Mouse (Mus musculus) bone marrow macrophage, adult 2 months (primary cell): Measurements from ENCODE around the gene Polr3f. TPM values are rescaled to one million over a fixed set of nuclear protein-coding genes. Genes with fewer than 3 reads are reported as not detected.

Experiments used
- H3K27ac ChIP-seq: 2 replicates; pipeline ENCODE4 v1.5.1; 2012; ENCODE audit warnings: low read depth, low read length; ENCODE audit not compliant: insufficient read depth
- H3K4me1 ChIP-seq: 2 replicates; pipeline ENCODE4 v1.6.1; 2012; ENCODE audit warnings: low read length; ENCODE audit not compliant: control insufficient read depth, insufficient read depth
- H3K4me3 ChIP-seq: 2 replicates; pipeline ENCODE4 v1.5.1; 2012; ENCODE audit warnings: mild to moderate bottlenecking, low read length, moderate library complexity; ENCODE audit not compliant: insufficient read depth
- CTCF ChIP-seq: IDR thresholded peaks from 2 replicates; pipeline ENCODE4 v1.5.1; 2012; ENCODE audit warnings: low read depth, mild to moderate bottlenecking, low read length, moderate library complexity
- POLR2A ChIP-seq: IDR thresholded peaks from 2 replicates; pipeline ENCODE4 v1.6.1; 2012; ENCODE audit warnings: mild to moderate bottlenecking, low read depth, low read length, borderline replicate concordance
- polyA plus RNA-seq: library from polyadenylated mRNA; stranded (reverse); fragments of >200 nt; gene quantifications from 2 replicates; pipeline ENCODE4 v1.2.4, GENCODE M21; 2012; ENCODE audit not compliant: missing spikeins, insufficient read depth, insufficient read length

Polr3f gene
- polyA plus RNA-seq, result 13.6 and 15.0 TPM in 2 replicates

- no peak for TF ChIP-seq POLR2A
- TF ChIP-seq CTCF, result no peak
- Histone ChIP-seq H3K4me3 (peak within 1 kb of the TSS; percentile 81), H3K27ac (peak within 1 kb of the TSS; percentile 89), H3K4me1 (peaks cover 7% of the 10 kb centered on the region)
Observed at GRCm38 (mm10) chr2:144526981-144527820, at the start of gene Polr3f, which contains the start of gene Dzank1. TSS of gene Polr3f (plus strand) at chr2:144527718. TSS of gene Dzank1 (minus strand) at chr2:144527414.

- Histone ChIP-seq H3K4me3 (no peak overlapping the region), H3K4me1 (no peaks in the 10 kb centered on the region), H3K27ac (no peak overlapping the region)
- TF ChIP-seq CTCF (no peak), POLR2A (no peak)
Observed at GRCm38 (mm10) chr2:144479421-144479820, 48.1 kb upstream of the Polr3f start.

GRCm38 (mm10) chr2:144484084-144484483, 43.4 kb upstream of the Polr3f start:
- Histone ChIP-seq H3K4me1 (no peaks in the 10 kb centered on the region), H3K4me3 (no peak overlapping the region), H3K27ac (no peak overlapping the region)
- TF ChIP-seq POLR2A (no peak), CTCF (no peak)

GRCm38 (mm10) chr2:144485439-144485838, 42.1 kb upstream of the Polr3f start:
- H3K4me1 ChIP-seq, result no peaks in the 10 kb centered on the region
- no peak overlapping the region for H3K27ac ChIP-seq
- H3K4me3 ChIP-seq, result no peak overlapping the region
- no peak for TF ChIP-seq CTCF
- no peak for TF ChIP-seq POLR2A

- Histone ChIP-seq H3K27ac (no peak overlapping the region), H3K4me1 (no peaks in the 10 kb centered on the region), H3K4me3 (no peak overlapping the region)
- TF ChIP-seq POLR2A (no peak), CTCF (no peak)
Observed at GRCm38 (mm10) chr2:144487476-144487875, 40.0 kb upstream of the Polr3f start.

GRCm38 (mm10) chr2:144489342-144489741, 38.2 kb upstream of the Polr3f start:
- TF ChIP-seq POLR2A (no peak), CTCF (no peak)
- Histone ChIP-seq H3K27ac (no peak overlapping the region), H3K4me3 (no peak overlapping the region), H3K4me1 (no peaks in the 10 kb centered on the region)

GRCm38 (mm10) chr2:144502134-144502533, 25.4 kb upstream of the Polr3f start:
- no peak overlapping the region for H3K27ac ChIP-seq
- TF ChIP-seq POLR2A (no peak), CTCF (no peak)

GRCm38 (mm10) chr2:144514619-144515018, 12.9 kb upstream of the Polr3f start:
- no peaks in the 10 kb centered on the region for H3K4me1 ChIP-seq
- no peak overlapping the region for H3K4me3 ChIP-seq
- no peak overlapping the region for H3K27ac ChIP-seq
- no peak for TF ChIP-seq CTCF
- TF ChIP-seq POLR2A, result no peak

More at GRCm38 (mm10) chr2:144502134-144502533, 25.4 kb upstream of the Polr3f start:
- Histone ChIP-seq H3K4me3 (no peak overlapping the region), H3K4me1 (no peaks in the 10 kb centered on the region)

- no peak for TF ChIP-seq POLR2A
- no peak for TF ChIP-seq CTCF
- Histone ChIP-seq H3K4me3 (no peak overlapping the region), H3K4me1 (no peaks in the 10 kb centered on the region), H3K27ac (no peak overlapping the region)
Observed at GRCm38 (mm10) chr2:144519772-144520171, 7.7 kb upstream of the Polr3f start.

GRCm38 (mm10) chr2:144525856-144526255, 1.7 kb upstream of the Polr3f start:
- Histone ChIP-seq H3K27ac (no peak overlapping the region), H3K4me1 (peaks cover 7% of the 10 kb centered on the region), H3K4me3 (no peak overlapping the region)
- TF ChIP-seq POLR2A (no peak), CTCF (no peak)

- Histone ChIP-seq H3K4me3 (peak overlapping the region; percentile 81), H3K4me1 (peaks cover 7% of the 10 kb centered on the region), H3K27ac (peak overlapping the region; percentile 89)
- TF ChIP-seq POLR2A, result no peak
- TF ChIP-seq CTCF, result no peak
Observed at GRCm38 (mm10) chr2:144527821-144528174, 280 bp downstream of the Polr3f start.
